Mouse (Mus musculus) intestine, embryonic 14.5 days (tissue): ENCODE measurements around the gene Plcg1. TPM values are rescaled to one million over a fixed set of nuclear protein-coding genes. Genes with fewer than 3 reads are reported as not detected.

Experiments used
- ATAC-seq: fragments of 200-750 bp; cut with Nextera tagmentation; replicated peaks from 2 replicates; pipeline ENCODE4 v1.8.0; 2017; ENCODE audit warnings: low read depth, moderate number of reproducible peaks, moderate TSS enrichment, moderate library complexity; ENCODE audit not compliant: low FRiP score, low TSS enrichment
- DNase-seq: peaks from one replicate; pipeline ENCODE4 v3.0.0-alpha.2; 2018; ENCODE audit warnings: low spot score
- H3K27ac ChIP-seq: fragments of 300-500 bp; sonication (generic); 2 replicates; pipeline ENCODE4 v1.5.1; 2014; ENCODE audit warnings: low read depth, mild to moderate bottlenecking, control low read depth
- H3K27me3 ChIP-seq: fragments of 300-500 bp; sonication (generic); replicated peaks from 2 replicates; pipeline ENCODE4 v1.6.1; 2014; ENCODE audit warnings: low read length, control low read depth; ENCODE audit not compliant: control insufficient read depth, insufficient read depth
- H3K36me3 ChIP-seq: fragments of 300-500 bp; sonication (generic); 2 replicates; pipeline ENCODE4 v1.6.1; 2014; ENCODE audit warnings: low read length, control low read depth; ENCODE audit not compliant: control insufficient read depth, insufficient read depth
- H3K4me1 ChIP-seq: fragments of 300-500 bp; sonication (generic); replicated peaks from 2 replicates; pipeline ENCODE4 v1.6.1; 2014; ENCODE audit warnings: low read length, control low read depth, mixed read lengths; ENCODE audit not compliant: control insufficient read depth, insufficient read depth
- H3K4me2 ChIP-seq: fragments of 300-500 bp; sonication (generic); 2 replicates; pipeline ENCODE4 v1.6.1; 2014; ENCODE audit warnings: low read length
- H3K4me3 ChIP-seq: fragments of 300-500 bp; sonication (generic); 2 replicates; pipeline ENCODE4 v1.5.1; 2014; ENCODE audit warnings: low read depth, low read length, control low read depth, mixed read lengths
- H3K9ac ChIP-seq: fragments of 300-500 bp; sonication (generic); 2 replicates; pipeline ENCODE4 v1.6.1; 2014; ENCODE audit warnings: mild to moderate bottlenecking, low read length
- H3K9me3 ChIP-seq: fragments of 300-500 bp; sonication (generic); 2 replicates; pipeline ENCODE4 v1.6.1; 2016; ENCODE audit warnings: low read length, control low read depth; ENCODE audit not compliant: control insufficient read depth
- WGBS: fragments of 180-500 bp; shearing (Covaris S2); extraction: QIAGEN DNeasy Blood & Tissue Kit; methylation state at CpG from one replicate; pipeline ENCODE4 v1.1.7; 2014; 5-methylcytosine and 5-hydroxymethylcytosine counted together
- polyA plus RNA-seq: library from polyadenylated mRNA; unstranded; fragments of >200 nt; fragmentation: Nextera tagmentation; extraction: Ambion mirVana; gene quantifications from 2 replicates; pipeline ENCODE4 v1.2.1, GENCODE M21; 2014

Plcg1 gene
- polyA plus RNA-seq, 1 experiment from 2014 or later = 45.0 TPM

DNA sequence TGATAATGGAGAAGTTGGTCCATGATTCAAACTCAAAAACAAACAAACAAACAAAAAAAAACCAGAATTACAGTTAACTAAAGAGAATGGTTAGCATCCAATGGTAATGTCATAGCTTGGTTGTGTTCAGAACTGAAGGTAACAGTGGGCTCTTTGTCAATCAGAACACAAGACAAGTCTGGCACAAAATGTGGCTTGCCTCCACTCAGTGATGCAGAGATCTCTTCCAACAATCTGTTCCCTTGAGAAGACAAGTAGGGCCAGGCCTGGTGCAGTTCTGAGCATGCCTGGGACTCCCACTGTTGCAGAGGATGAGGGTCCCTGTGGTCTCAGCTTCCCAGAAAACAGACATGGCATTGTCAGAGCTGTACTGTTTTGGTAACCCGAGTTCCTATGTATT lies 39.8 kb downstream of the Plcg1 start:
- peaks cover 8% of the 10 kb centered on the region; the same call in 1 of the 2 replicates for H3K36me3 ChIP-seq
- DNase-seq (no peak), ATAC-seq (no peak)
- H3K9me3 ChIP-seq = no peaks in the 10 kb centered on the region
- H3K27me3 ChIP-seq = no peaks in the 10 kb centered on the region
- no peak overlapping the region for H3K27ac ChIP-seq
- H3K9ac ChIP-seq = no peak overlapping the region
- no peak overlapping the region for H3K4me2 ChIP-seq
- no peaks in the 10 kb centered on the region for H3K4me1 ChIP-seq
- no peak overlapping the region for H3K4me3 ChIP-seq
- WGBS = 86% methylated on average over 1 of the region's 1 CpGs

GRCm38 (mm10) chr2:160771325-160772276 lies 40.5 kb downstream of the Plcg1 start:
- H3K27ac ChIP-seq = no peak overlapping the region
- no peaks in the 10 kb centered on the region for H3K4me1 ChIP-seq
- no peaks in the 10 kb centered on the region for H3K27me3 ChIP-seq
- DNase-seq = no peak
- no peak overlapping the region for H3K9ac ChIP-seq
- WGBS = 85% methylated on average over 8 of the region's 8 CpGs
- H3K4me2 ChIP-seq = no peak overlapping the region
- no peaks in the 10 kb centered on the region for H3K9me3 ChIP-seq
- H3K36me3 ChIP-seq = peaks cover 8% of the 10 kb centered on the region; the same call in 1 of the 2 replicates
- H3K4me3 ChIP-seq = no peak overlapping the region
- no peak for ATAC-seq

GRCm38 (mm10) chr2:160778034-160778433 lies 46.9 kb downstream of the Plcg1 start:
- no peak overlapping the region for H3K9ac ChIP-seq
- 77% methylated on average over 2 of the region's 2 CpGs for WGBS
- H3K27me3 ChIP-seq = no peaks in the 10 kb centered on the region
- no peak overlapping the region for H3K4me2 ChIP-seq
- H3K9me3 ChIP-seq = no peaks in the 10 kb centered on the region
- peaks cover 14% of the 10 kb centered on the region for H3K36me3 ChIP-seq
- no peak for ATAC-seq
- no peak overlapping the region for H3K4me3 ChIP-seq
- H3K4me1 ChIP-seq = no peaks in the 10 kb centered on the region
- peak; percentile 25 for DNase-seq
- H3K27ac ChIP-seq = no peak overlapping the region

DNA sequence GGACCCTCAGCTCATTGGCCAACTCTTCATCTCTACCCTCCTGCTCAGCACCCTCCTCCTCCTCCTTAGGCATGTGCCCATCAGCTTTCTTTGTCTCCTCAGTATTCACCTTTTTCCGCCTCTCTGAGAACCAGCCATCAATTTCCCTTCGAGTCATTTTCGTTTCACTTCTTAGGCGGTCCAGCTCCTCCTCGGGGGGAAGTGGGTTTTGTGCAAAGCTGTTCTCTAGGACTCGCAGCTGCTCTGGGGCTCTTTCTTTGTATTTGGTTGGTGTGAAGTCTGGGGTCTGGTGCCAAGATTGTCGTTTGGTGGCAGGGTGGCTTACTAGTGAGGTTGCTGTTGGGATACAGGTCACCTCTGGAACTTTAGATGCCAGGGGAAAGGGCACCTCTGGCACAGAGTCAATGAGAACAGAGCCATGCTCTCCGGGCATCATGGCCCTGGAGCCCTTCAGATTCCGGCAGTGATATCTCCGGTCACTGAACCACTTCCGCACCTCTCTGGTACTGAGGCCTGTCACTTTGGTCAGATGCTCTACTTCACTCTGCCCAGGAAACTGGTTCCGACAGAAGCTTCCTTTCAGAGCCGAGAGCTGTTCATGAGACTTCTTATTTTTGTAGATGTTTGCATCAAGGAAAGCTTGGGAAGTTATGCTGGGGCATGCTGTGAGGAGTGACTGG lies 49.2 kb downstream of the Plcg1 start:
- Histone ChIP-seq H3K27me3 (no peaks in the 10 kb centered on the region), H3K4me3 (no peak overlapping the region), H3K4me1 (no peaks in the 10 kb centered on the region), H3K4me2 (no peak overlapping the region), H3K27ac (no peak overlapping the region), H3K9me3 (no peaks in the 10 kb centered on the region), H3K9ac (no peak overlapping the region), H3K36me3 (peaks cover 14% of the 10 kb centered on the region)
- DNase-seq = peak; percentile 43
- ATAC-seq = no peak
- WGBS = 90% methylated on average over 13 of the region's 13 CpGs

DNA sequence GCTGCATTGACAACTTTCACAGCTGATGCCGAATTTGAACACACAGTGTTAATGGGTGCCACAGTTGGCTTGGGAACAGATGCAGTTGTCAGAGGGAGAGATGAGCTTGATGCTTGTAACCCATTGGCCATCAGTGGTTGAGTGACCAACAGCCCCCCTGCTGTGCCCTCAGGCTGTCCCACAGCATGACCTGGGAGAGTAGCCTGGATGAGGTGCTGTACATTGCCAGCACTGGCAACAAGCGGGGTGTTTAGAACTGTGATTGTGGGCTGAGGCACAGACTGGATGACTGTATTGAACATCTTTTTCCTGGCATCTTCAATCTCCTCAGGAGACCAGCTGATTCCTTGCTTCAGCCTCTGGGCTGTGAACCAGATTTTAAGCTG lies 49.7 kb downstream of the Plcg1 start:
- no peak overlapping the region for H3K9ac ChIP-seq
- H3K9me3 ChIP-seq = no peaks in the 10 kb centered on the region
- peaks cover 14% of the 10 kb centered on the region for H3K36me3 ChIP-seq
- no peak overlapping the region for H3K27ac ChIP-seq
- H3K27me3 ChIP-seq = no peaks in the 10 kb centered on the region
- ATAC-seq (no peak), DNase-seq (no peak)
- no peak overlapping the region for H3K4me2 ChIP-seq
- no peaks in the 10 kb centered on the region for H3K4me1 ChIP-seq
- no peak overlapping the region for H3K4me3 ChIP-seq
- WGBS = 87% methylated on average over 2 of the region's 2 CpGs

DNA sequence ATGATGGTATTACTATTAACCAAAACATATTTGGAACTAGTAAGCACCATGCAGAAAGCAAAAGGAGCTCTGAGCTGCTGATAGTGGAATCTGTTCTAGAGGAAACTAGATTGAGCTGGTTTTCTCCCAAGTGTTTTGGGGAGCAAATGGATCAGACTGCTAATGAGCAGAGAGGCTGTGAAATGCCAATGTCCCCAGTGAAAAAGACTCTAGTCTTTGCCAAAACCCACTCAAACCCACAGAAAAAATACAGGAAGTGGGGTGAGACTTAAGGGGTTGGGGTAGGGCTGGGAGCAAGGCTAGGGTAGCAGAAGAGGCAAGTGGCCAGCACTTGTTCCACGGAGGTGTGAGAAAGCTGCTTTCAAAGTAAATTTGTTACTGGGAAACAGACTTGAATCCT lies 55.2 kb downstream of the Plcg1 start:
- DNase-seq (no peak), ATAC-seq (no peak)
- Histone ChIP-seq H3K27ac (no peak overlapping the region), H3K27me3 (no peaks in the 10 kb centered on the region), H3K4me1 (no peaks in the 10 kb centered on the region), H3K9ac (no peak overlapping the region), H3K36me3 (peaks cover 6% of the 10 kb centered on the region), H3K9me3 (no peaks in the 10 kb centered on the region), H3K4me3 (no peak overlapping the region), H3K4me2 (no peak overlapping the region)
- WGBS = 78% methylated on average over 1 of the region's 1 CpGs

DNA sequence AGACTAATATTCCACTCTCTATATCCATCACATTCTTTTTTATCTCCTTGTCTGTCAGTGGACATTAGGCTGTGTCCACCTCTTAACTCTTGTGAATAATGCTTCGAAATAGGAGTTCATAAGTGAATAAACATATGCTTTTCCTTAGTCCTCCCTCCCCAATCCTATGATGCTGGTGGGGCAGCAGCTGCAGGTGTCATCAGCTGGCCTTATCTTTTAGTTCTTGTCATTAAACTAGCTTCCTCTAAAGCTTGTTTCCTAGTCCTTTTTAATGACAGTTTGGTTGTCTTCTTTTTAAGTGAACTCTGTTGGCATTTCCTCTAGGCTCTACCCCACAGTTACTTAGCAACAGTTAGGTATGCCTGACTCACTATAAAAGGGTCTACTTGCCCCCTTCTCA lies 57.9 kb downstream of the Plcg1 start:
- H3K27me3 ChIP-seq = no peaks in the 10 kb centered on the region
- no peak for ATAC-seq
- H3K4me3 ChIP-seq = no peak overlapping the region
- no peak for DNase-seq
- no peak overlapping the region for H3K9ac ChIP-seq
- 91% methylated on average over 1 of the region's 1 CpGs for WGBS
- no peaks in the 10 kb centered on the region for H3K36me3 ChIP-seq
- no peak overlapping the region for H3K27ac ChIP-seq
- no peak overlapping the region for H3K4me2 ChIP-seq
- H3K4me1 ChIP-seq = no peaks in the 10 kb centered on the region
- H3K9me3 ChIP-seq = no peaks in the 10 kb centered on the region

GRCm38 (mm10) chr2:160789741-160790140 lies 58.6 kb downstream of the Plcg1 start:
- Histone ChIP-seq H3K9ac (no peak overlapping the region), H3K4me2 (no peak overlapping the region), H3K27ac (no peak overlapping the region), H3K9me3 (no peaks in the 10 kb centered on the region), H3K27me3 (no peaks in the 10 kb centered on the region), H3K4me3 (no peak overlapping the region), H3K36me3 (no peaks in the 10 kb centered on the region), H3K4me1 (no peaks in the 10 kb centered on the region)
- ATAC-seq = no peak
- no peak for DNase-seq
